Mouse (Mus musculus) embryonic facial prominence, embryonic 13.5 days (tissue): ENCODE results near the gene Tmprss7. TPM values are rescaled to one million over a fixed set of nuclear protein-coding genes. Genes with fewer than 3 reads are reported as not detected.

Source experiments
- ATAC-seq: fragments of 200-750 bp; cut with Nextera tagmentation; 2 replicates; pipeline ENCODE4 v1.8.0; 2017; ENCODE audit warnings: low read depth; ENCODE audit not compliant: insufficient number of reproducible peaks, insufficient read depth, low FRiP score, low TSS enrichment
- H3K27ac ChIP-seq: fragments of 300-500 bp; sonication (generic); 2 replicates; pipeline ENCODE4 v1.5.1; 2015; ENCODE audit warnings: moderate library complexity, mild to moderate bottlenecking, inconsistent platforms
- H3K27me3 ChIP-seq: fragments of 300-500 bp; sonication (generic); 2 replicates; pipeline ENCODE4 v1.6.1; 2015; ENCODE audit warnings: mild to moderate bottlenecking, inconsistent platforms
- H3K36me3 ChIP-seq: fragments of 300-500 bp; sonication (generic); 2 replicates; pipeline ENCODE4 v1.6.1; 2015; ENCODE audit warnings: mild to moderate bottlenecking, inconsistent platforms
- H3K4me1 ChIP-seq: fragments of 300-500 bp; sonication (generic); 2 replicates; pipeline ENCODE4 v1.6.1; 2015; ENCODE audit warnings: inconsistent platforms
- H3K4me2 ChIP-seq: fragments of 300-500 bp; sonication (generic); 2 replicates; pipeline ENCODE4 v1.6.1; 2015; ENCODE audit warnings: moderate library complexity, mild to moderate bottlenecking, inconsistent platforms
- H3K4me3 ChIP-seq: fragments of 300-500 bp; sonication (generic); 2 replicates; pipeline ENCODE4 v1.5.1; 2015; ENCODE audit warnings: mild to moderate bottlenecking, inconsistent platforms
- H3K9ac ChIP-seq: fragments of 300-500 bp; sonication (generic); 2 replicates; pipeline ENCODE4 v1.6.1; 2015; ENCODE audit warnings: mild to moderate bottlenecking, inconsistent platforms
- H3K9me3 ChIP-seq: fragments of 300-500 bp; sonication (generic); 2 replicates; pipeline ENCODE4 v1.6.1; 2016; ENCODE audit warnings: inconsistent platforms
- WGBS: fragments of 180-500 bp; shearing (Covaris S2); methylation state at CpG from one replicate; pipeline ENCODE4 v1.1.7; 2015; ENCODE audit warnings: mixed read lengths; 5-methylcytosine and 5-hydroxymethylcytosine counted together
- polyA plus RNA-seq: library from polyadenylated mRNA; unstranded; fragments of >200 nt; fragmentation: Nextera tagmentation; extraction: Ambion mirVana; gene quantifications from 2 replicates; pipeline ENCODE4 v1.2.1, GENCODE M21; 2015

Tmprss7 gene
- polyA plus RNA-seq, 1 experiment from 2014 or later: 0.11 TPM

- 88% methylated on average over 8 of the region's 8 CpGs for WGBS
- H3K36me3 ChIP-seq: no peaks in the 10 kb centered on the region
These were observed 73.6 kb downstream of the Tmprss7 start for GRCm38 (mm10) chr16:45619751-45620375.

GRCm38 (mm10) chr16:45615944-45616343 is 77.5 kb downstream of the Tmprss7 start:
- Histone ChIP-seq H3K36me3 (no peaks in the 10 kb centered on the region), H3K4me1 (no peaks in the 10 kb centered on the region), H3K4me3 (no peak overlapping the region), H3K9ac (no peak overlapping the region), H3K27me3 (no peaks in the 10 kb centered on the region), H3K4me2 (no peak overlapping the region), H3K27ac (no peak overlapping the region), H3K9me3 (no peaks in the 10 kb centered on the region)
- 81% methylated on average over 1 of the region's 1 CpGs for WGBS
- ATAC-seq: no peak

More at GRCm38 (mm10) chr16:45619751-45620375, 73.6 kb downstream of the Tmprss7 start:
- ATAC-seq: no peak
- no peak overlapping the region for H3K27ac ChIP-seq
- no peaks in the 10 kb centered on the region for H3K4me1 ChIP-seq
- H3K4me2 ChIP-seq: no peak overlapping the region
- H3K27me3 ChIP-seq: no peaks in the 10 kb centered on the region
- H3K4me3 ChIP-seq: no peak overlapping the region
- H3K9ac ChIP-seq: no peak overlapping the region
- H3K9me3 ChIP-seq: no peaks in the 10 kb centered on the region

GRCm38 (mm10) chr16:45613247-45613646 is 80.2 kb downstream of the Tmprss7 start:
- 73% methylated on average over 2 of the region's 2 CpGs for WGBS
- H3K27ac ChIP-seq: no peak overlapping the region
- no peak overlapping the region for H3K9ac ChIP-seq
- H3K27me3 ChIP-seq: no peaks in the 10 kb centered on the region
- H3K4me1 ChIP-seq: no peaks in the 10 kb centered on the region
- H3K9me3 ChIP-seq: no peaks in the 10 kb centered on the region
- H3K4me2 ChIP-seq: no peak overlapping the region
- no peak for ATAC-seq
- no peaks in the 10 kb centered on the region for H3K36me3 ChIP-seq
- no peak overlapping the region for H3K4me3 ChIP-seq

GRCm38 (mm10) chr16:45610267-45610666 is 83.2 kb downstream of the Tmprss7 start, which contains the start of gene Gcsam:
Gene Gcsam, plus strand, starts transcription at chr16:45610380.
- Histone ChIP-seq H3K4me2 (no peak within 1 kb of the TSS), H3K9ac (no peak within 1 kb of the TSS), H3K36me3 (no peaks in the 10 kb centered on the region), H3K4me3 (no peak within 1 kb of the TSS), H3K4me1 (no peaks in the 10 kb centered on the region), H3K27ac (peak within 1 kb of the TSS; percentile 33; the same call in 1 of the 2 replicates), H3K27me3 (no peaks in the 10 kb centered on the region), H3K9me3 (no peaks in the 10 kb centered on the region)
- no peak for ATAC-seq
- 74% methylated on average over 4 of the region's 4 CpGs for WGBS

- Histone ChIP-seq H3K27ac (peak overlapping the region; percentile 33; the same call in 1 of the 2 replicates), H3K9me3 (no peaks in the 10 kb centered on the region), H3K4me3 (no peak overlapping the region), H3K9ac (no peak overlapping the region), H3K36me3 (no peaks in the 10 kb centered on the region), H3K4me2 (no peak overlapping the region), H3K27me3 (no peaks in the 10 kb centered on the region), H3K4me1 (no peaks in the 10 kb centered on the region)
- WGBS: 85% methylated on average over 3 of the region's 3 CpGs
- ATAC-seq: 0 out of 2 replicates have a peak, but pooled peaks have one; percentile 37
These were observed 84.2 kb downstream of the Tmprss7 start for GRCm38 (mm10) chr16:45609300-45609699.

- Histone ChIP-seq H3K36me3 (no peaks in the 10 kb centered on the region), H3K4me1 (no peaks in the 10 kb centered on the region), H3K4me2 (no peak overlapping the region), H3K9ac (no peak overlapping the region), H3K27ac (peak overlapping the region; percentile 33; the same call in 1 of the 2 replicates), H3K9me3 (no peaks in the 10 kb centered on the region), H3K27me3 (no peaks in the 10 kb centered on the region), H3K4me3 (no peak overlapping the region)
- no peak for ATAC-seq
- WGBS: 28% methylated on average over 4 of the region's 4 CpGs
These were observed 84.9 kb downstream of the Tmprss7 start for GRCm38 (mm10) chr16:45608481-45608954.

Other genes starting within 250 kb of the Tmprss7 start
- gene Gm609, start 200.7 kb downstream of the Tmprss7 start, polyA plus RNA-seq: not detected in 2 replicates
- gene Gm17783, start 161.6 kb downstream of the Tmprss7 start, polyA plus RNA-seq: not detected in 2 replicates
- gene Slc9c1, start 158.3 kb downstream of the Tmprss7 start, polyA plus RNA-seq: not detected in 2 replicates
- gene Gcsam, start 83.3 kb downstream of the Tmprss7 start, polyA plus RNA-seq: 0.18 and 0.36 TPM in 2 replicates
- 0.23 and 0.25 TPM in 2 replicates for gene BC016579, start 39.6 kb downstream of the Tmprss7 start, polyA plus RNA-seq
- 22.2 and 25.4 TPM in 2 replicates for gene Tagln3, start 30.9 kb upstream of the Tmprss7 start, polyA plus RNA-seq
- 39.0 and 40.4 TPM in 2 replicates for gene Abhd10, start 49.3 kb upstream of the Tmprss7 start, polyA plus RNA-seq